Mouse (Mus musculus): Measurements from ENCODE around the gene Asb14.

Asb14 gene

DNA sequence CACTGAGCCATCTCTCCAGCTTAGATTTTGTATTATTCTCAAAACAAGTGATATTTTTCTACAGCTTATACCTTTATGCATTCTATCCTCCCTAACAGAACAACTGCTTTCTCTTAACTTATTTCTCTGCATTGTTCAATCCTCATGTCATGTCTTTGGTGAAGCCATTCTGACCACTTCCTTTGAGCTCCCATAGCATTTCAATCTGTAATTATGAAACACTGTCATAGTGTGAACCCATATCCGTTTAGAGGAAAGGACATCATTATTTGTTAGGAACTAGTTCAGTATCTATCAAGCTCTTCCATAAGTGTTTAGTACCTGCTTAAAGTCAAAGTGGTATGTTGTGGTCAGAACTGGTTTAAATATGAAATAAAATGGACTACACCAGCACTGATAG, 66.2 kb downstream of the Asb14 start:
- DNase-seq (ENCODE audit: low spot score in 2 of 2) = no peak

All from right cerebral cortex, postnatal 10 days (tissue).